In the genomic region with DNA sequence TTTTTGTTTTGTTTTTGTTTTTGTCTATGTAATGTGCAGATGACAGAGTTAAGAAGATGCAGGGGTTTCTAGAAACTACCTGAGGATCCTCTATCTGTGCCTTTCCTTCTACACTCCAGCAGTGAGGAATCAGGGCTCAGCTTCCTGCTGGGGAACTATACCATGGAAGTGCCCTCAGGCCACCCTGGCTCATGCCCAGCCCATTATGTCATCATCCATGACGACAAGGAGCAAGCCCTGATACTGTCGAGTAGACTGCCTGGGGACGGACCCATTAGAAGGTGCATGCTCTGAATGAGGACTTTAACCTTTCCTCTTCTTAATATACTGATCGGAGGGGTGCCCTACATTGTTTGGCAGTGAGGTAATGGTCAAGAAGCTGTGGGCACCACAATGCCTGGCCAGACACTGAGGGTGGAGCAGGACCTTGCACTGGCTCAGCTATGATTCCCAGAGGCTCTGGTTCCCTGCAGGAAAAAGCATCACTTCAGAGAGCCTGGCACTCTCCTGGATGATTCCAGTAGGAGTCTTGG, we compare ENCODE assay signal across 27 mouse cellular contexts.
DNase-seq lines count a peak whose midpoint lies in the region; ATAC-seq and TF ChIP-seq lines count a peak whose summit lies in the region.
"Had no signal": no experiment of that assay in that cellular context is flagged by ENCODE, and none has a peak within 500 bp of the region (broad histone marks: within the 10 kb centered on the region; RNA-seq: fewer than 3 reads in every experiment).

No protein-coding gene starts in this region.

- no peak overlapping the region for H3K4me3 ChIP-seq in lung, embryonic 15.5 days
- no peak overlapping the region for H3K4me3 ChIP-seq in stomach, postnatal 0 days (ENCODE audit: low read depth, low read length)
- no peak overlapping the region for H3K4me3 ChIP-seq in hindbrain, embryonic 14.5 days (replicated peaks; ENCODE audit: low read length)
- H3K4me3 ChIP-seq: embryonic facial prominence, embryonic 10.5 days; embryonic facial prominence, embryonic 13.5 days; erythroblast, embryonic 14.5 days; forebrain, embryonic 12.5 days; forebrain, embryonic 15.5 days; heart, embryonic 13.5 days; hindbrain, embryonic 15.5 days had no signal

- ATAC-seq in lung, embryonic 15.5 days (ENCODE audit: borderline replicate concordance, extremely low read depth, low FRiP score, low TSS enrichment): 0 out of 2 replicates have a peak, but pooled peaks have one; percentile 14
- ATAC-seq in stomach, postnatal 0 days (ENCODE audit: low FRiP score, low TSS enrichment): peak; percentile 38; the same call in 1 of the 2 replicates
- no peak for ATAC-seq in hindbrain, embryonic 14.5 days (ENCODE audit: low FRiP score)
- ATAC-seq: CD4-positive, CD25-positive, alpha-beta regulatory T cell, adult 4 months; forebrain, embryonic 15.5 days; intestine, postnatal 0 days had no signal

- no peaks in the 10 kb centered on the region for H3K9me3 ChIP-seq in lung, embryonic 15.5 days
- H3K9me3 ChIP-seq in stomach, postnatal 0 days (ENCODE audit: control insufficient read depth, low read length): no peaks in the 10 kb centered on the region
- H3K9me3 ChIP-seq in hindbrain, embryonic 14.5 days (ENCODE audit: control insufficient read depth, low read length): no peaks in the 10 kb centered on the region
- H3K9me3 ChIP-seq: embryonic facial prominence, embryonic 10.5 days; embryonic facial prominence, embryonic 13.5 days; forebrain, embryonic 12.5 days; forebrain, embryonic 15.5 days; heart, embryonic 13.5 days; hindbrain, embryonic 15.5 days had no signal

- no peaks in the 10 kb centered on the region for H3K4me1 ChIP-seq in lung, embryonic 15.5 days
- H3K4me1 ChIP-seq in stomach, postnatal 0 days (replicated peaks; ENCODE audit: control insufficient read depth, insufficient read depth): no peaks in the 10 kb centered on the region
- no peaks in the 10 kb centered on the region for H3K4me1 ChIP-seq in hindbrain, embryonic 14.5 days (replicated peaks; ENCODE audit: control insufficient read depth, insufficient read depth, low read length)
- H3K4me1 ChIP-seq: embryonic facial prominence, embryonic 10.5 days; embryonic facial prominence, embryonic 13.5 days; forebrain, embryonic 12.5 days; forebrain, embryonic 15.5 days; heart, embryonic 13.5 days; hindbrain, embryonic 15.5 days had no signal

- DNase-seq in lung, postnatal 14 days: no peak
- DNase-seq in CD4-positive helper T cell, adult 2 months (ENCODE audit: low read depth, low spot score): peak; percentile 5
- DNase-seq in stomach, postnatal 0 days (ENCODE audit: low spot score): no peak
- DNase-seq in right cerebral cortex, postnatal 10 days (ENCODE audit: low spot score in 2 of 2): no peak
- DNase-seq in hindbrain, embryonic 14.5 days (ENCODE audit: low spot score): no peak
- DNase-seq: adrenal gland, adult 2 months; adrenal gland, postnatal 25 days; B cell, adult 2 months; cerebellum, adult 11-12 months; cerebellum, adult 8-10 months; cerebellum, postnatal 10 days; cerebellum, postnatal 36 days; embryo, embryonic 11 days; gastrocnemius, postnatal 10 days; gastrocnemius, postnatal 36 days; heart, postnatal 14 days; heart, postnatal 4 days had no signal

- TF ChIP-seq EP300 in stomach, postnatal 0 days (optimal IDR thresholded peaks at IDR 0.05): no peak

- no peaks in the 10 kb centered on the region for H3K36me3 ChIP-seq in lung, embryonic 15.5 days
- no peaks in the 10 kb centered on the region for H3K36me3 ChIP-seq in stomach, postnatal 0 days (ENCODE audit: control insufficient read depth, insufficient read depth, low read length)
- no peaks in the 10 kb centered on the region for H3K36me3 ChIP-seq in hindbrain, embryonic 14.5 days (replicated peaks; ENCODE audit: control insufficient read depth, insufficient read depth)
- H3K36me3 ChIP-seq: embryonic facial prominence, embryonic 10.5 days; embryonic facial prominence, embryonic 13.5 days; forebrain, embryonic 12.5 days; forebrain, embryonic 15.5 days; heart, embryonic 13.5 days; hindbrain, embryonic 15.5 days had no signal

- H3K4me2 ChIP-seq in lung, embryonic 15.5 days: no peak overlapping the region
- H3K4me2 ChIP-seq in stomach, postnatal 0 days (replicated peaks; ENCODE audit: low read depth): no peak overlapping the region
- no peak overlapping the region for H3K4me2 ChIP-seq in hindbrain, embryonic 14.5 days (replicated peaks)
- H3K4me2 ChIP-seq: embryonic facial prominence, embryonic 13.5 days; forebrain, embryonic 12.5 days; forebrain, embryonic 15.5 days; heart, embryonic 13.5 days; hindbrain, embryonic 15.5 days had no signal

- H3K9ac ChIP-seq in lung, embryonic 15.5 days: no peak overlapping the region
- H3K9ac ChIP-seq in stomach, postnatal 0 days (ENCODE audit: low read length): no peak overlapping the region
- no peak overlapping the region for H3K9ac ChIP-seq in hindbrain, embryonic 14.5 days
- H3K9ac ChIP-seq: embryonic facial prominence, embryonic 13.5 days; forebrain, embryonic 12.5 days; forebrain, embryonic 15.5 days; heart, embryonic 13.5 days; hindbrain, embryonic 15.5 days had no signal

- H3K27me3 ChIP-seq in lung, embryonic 15.5 days: no peaks in the 10 kb centered on the region
- H3K27me3 ChIP-seq in stomach, postnatal 0 days (ENCODE audit: control insufficient read depth, insufficient read depth, low read length): no peaks in the 10 kb centered on the region
- H3K27me3 ChIP-seq in hindbrain, embryonic 14.5 days (ENCODE audit: control insufficient read depth, insufficient read depth, low read length): no peaks in the 10 kb centered on the region
- H3K27me3 ChIP-seq: embryonic facial prominence, embryonic 13.5 days; forebrain, embryonic 12.5 days; forebrain, embryonic 15.5 days; heart, embryonic 13.5 days; hindbrain, embryonic 15.5 days had no signal

- H3K27ac ChIP-seq in lung, embryonic 15.5 days: no peak overlapping the region
- H3K27ac ChIP-seq in stomach, postnatal 0 days (replicated peaks): no peak overlapping the region
- H3K27ac ChIP-seq in hindbrain, embryonic 14.5 days: no peak overlapping the region
- H3K27ac ChIP-seq: embryonic facial prominence, embryonic 10.5 days; embryonic facial prominence, embryonic 13.5 days; forebrain, embryonic 12.5 days; forebrain, embryonic 15.5 days; heart, embryonic 13.5 days; hindbrain, embryonic 15.5 days had no signal

- WGBS in lung, embryonic 15.5 days: 69% methylated on average over 4 of the region's 4 CpGs
- WGBS in stomach, postnatal 0 days: 64% methylated on average over 4 of the region's 4 CpGs
- 78% methylated on average over 4 of the region's 4 CpGs for WGBS in hindbrain, embryonic 14.5 days

- TF ChIP-seq CTCF in stomach, postnatal 0 days (IDR thresholded peaks at IDR 0.05; ENCODE audit: low read depth): no peak
